Mouse (Mus musculus): Measurements from ENCODE around the gene Nicn1. TPM values are rescaled to one million over a fixed set of nuclear protein-coding genes. Genes with fewer than 3 reads are reported as not detected.
A peak's percentile ranks its signal among the peaks of the same experiment; 100 is the strongest.
"Not testable (repeated sequence)": the region's sequence is repeated elsewhere in the genome, so short reads cannot be mapped to it uniquely, and the experiment has no call there.

Gene Nicn1
- polyA plus RNA-seq, 1 experiment from 2014 or later: 137 TPM

- peak overlapping the region; percentile 93 for H3K27ac ChIP-seq
- WGBS: under 1% methylated on average over 62 of the region's 62 CpGs
Observed at GRCm38 (mm10) chr9:108263131-108263681, 27.0 kb upstream of the Nicn1 start.

DNA sequence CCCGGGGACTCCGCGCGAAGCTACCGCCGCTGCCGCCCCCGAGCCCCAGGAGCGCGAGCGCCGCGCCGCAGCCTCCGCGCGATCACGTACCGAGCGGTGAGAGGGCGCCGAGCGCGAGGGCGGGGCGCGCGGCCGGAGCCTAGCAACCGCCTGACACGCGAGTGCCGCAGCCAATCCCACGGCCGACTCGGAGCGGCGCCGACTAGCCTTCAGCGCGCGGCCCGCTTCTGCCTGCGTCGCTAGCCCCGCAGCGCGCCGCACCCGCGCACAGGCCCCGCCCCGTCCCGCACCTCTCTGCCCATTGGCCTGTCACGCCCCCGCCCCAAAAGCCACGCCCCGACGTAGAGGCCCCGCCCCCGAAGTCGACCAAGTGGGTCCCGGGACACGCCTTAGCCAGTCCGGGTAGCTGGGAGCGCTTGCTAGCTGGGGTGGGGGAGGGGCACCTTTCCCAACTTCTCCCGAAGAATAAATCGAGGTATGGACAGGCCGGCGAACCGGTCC lies 26.5 kb upstream of the Nicn1 start, which contains the start of gene Dag1:
Dag1 (minus strand) TSS at position 269 of the 501 bp plus-strand sequence.
- H3K4me3 ChIP-seq (replicated peaks; ENCODE audit: low read length): peak within 1 kb of the TSS; percentile 92
- no peaks in the 10 kb centered on the region for H3K9me3 ChIP-seq (ENCODE audit: control insufficient read depth, low read length)
- peaks cover 21% of the 10 kb centered on the region for H3K4me1 ChIP-seq (replicated peaks; ENCODE audit: control insufficient read depth, insufficient read depth, low read length)
- H3K27ac ChIP-seq: peak within 1 kb of the TSS; percentile 93
- peak within 1 kb of the TSS; percentile 75 for H3K4me2 ChIP-seq (replicated peaks)
- no peaks in the 10 kb centered on the region for H3K27me3 ChIP-seq (ENCODE audit: control insufficient read depth, insufficient read depth, low read length)
- peak; percentile 98 for ATAC-seq (ENCODE audit: low FRiP score)
- DNase-seq (ENCODE audit: low spot score): peak; percentile 92
- WGBS: under 1% methylated on average over 54 of the region's 71 CpGs
- peak within 1 kb of the TSS; percentile 82 for H3K9ac ChIP-seq
- no peaks in the 10 kb centered on the region for H3K36me3 ChIP-seq (replicated peaks; ENCODE audit: control insufficient read depth, insufficient read depth)

More at GRCm38 (mm10) chr9:108263131-108263681, 27.0 kb upstream of the Nicn1 start:
- peak overlapping the region; percentile 82 for H3K9ac ChIP-seq
- H3K27me3 ChIP-seq (ENCODE audit: control insufficient read depth, insufficient read depth, low read length): no peaks in the 10 kb centered on the region
- H3K4me3 ChIP-seq (replicated peaks; ENCODE audit: low read length): peak overlapping the region; percentile 92
- peak; percentile 33 for DNase-seq (ENCODE audit: low spot score)
- H3K9me3 ChIP-seq (ENCODE audit: control insufficient read depth, low read length): no peaks in the 10 kb centered on the region
- peak overlapping the region; percentile 75 for H3K4me2 ChIP-seq (replicated peaks)
- peak; percentile 61 for ATAC-seq (ENCODE audit: low FRiP score)
- H3K36me3 ChIP-seq (replicated peaks; ENCODE audit: control insufficient read depth, insufficient read depth): no peaks in the 10 kb centered on the region
- peaks cover 21% of the 10 kb centered on the region for H3K4me1 ChIP-seq (replicated peaks; ENCODE audit: control insufficient read depth, insufficient read depth, low read length)

DNA sequence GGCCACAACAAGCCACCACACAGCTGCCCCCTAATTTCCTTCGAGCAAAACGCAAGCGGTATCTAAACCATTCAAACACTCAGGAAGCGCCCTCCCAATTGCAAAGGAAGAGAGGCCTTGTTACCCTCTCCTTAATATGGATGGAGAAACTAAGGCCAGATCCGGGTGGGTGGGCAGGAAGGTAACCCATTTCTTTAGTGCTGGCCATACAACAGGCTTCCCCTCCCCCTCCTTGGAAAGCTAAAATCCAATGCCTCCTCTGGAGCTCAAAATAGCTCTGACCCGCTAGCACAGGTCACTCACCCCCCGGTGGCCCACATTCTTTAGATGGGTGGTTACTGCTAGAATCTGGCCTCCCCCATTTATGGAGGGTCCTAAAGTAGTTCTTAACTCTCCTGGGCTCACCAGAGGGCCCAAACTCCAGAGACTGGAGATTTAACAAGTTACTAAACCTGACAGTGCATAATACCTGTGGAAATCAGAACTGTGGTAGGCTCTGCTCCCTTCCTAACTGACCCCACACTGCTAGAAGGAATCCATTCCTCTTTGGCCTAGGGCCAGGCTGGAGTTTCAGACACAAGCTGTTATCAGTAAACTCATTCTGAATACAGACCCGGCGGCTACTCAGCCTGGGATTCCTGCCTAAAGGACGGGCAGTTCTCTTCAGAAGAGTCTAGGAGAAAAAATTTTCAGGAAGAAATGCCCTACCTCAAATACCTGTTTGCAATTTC lies 25.9 kb upstream of the Nicn1 start:
- H3K4me1 ChIP-seq (replicated peaks; ENCODE audit: control insufficient read depth, insufficient read depth, low read length): peaks cover 21% of the 10 kb centered on the region
- DNase-seq (ENCODE audit: low spot score) (no peak), ATAC-seq (ENCODE audit: low FRiP score) (no peak)
- H3K9me3 ChIP-seq (ENCODE audit: control insufficient read depth, low read length): no peaks in the 10 kb centered on the region
- peak overlapping the region; percentile 75 for H3K4me2 ChIP-seq (replicated peaks)
- H3K9ac ChIP-seq: peak overlapping the region; percentile 31; the same call in 1 of the 2 replicates
- WGBS: 15% methylated on average over 10 of the region's 10 CpGs
- peak overlapping the region; percentile 58 for H3K27ac ChIP-seq
- peak overlapping the region; percentile 92 for H3K4me3 ChIP-seq (replicated peaks; ENCODE audit: low read length)
- H3K27me3 ChIP-seq (ENCODE audit: control insufficient read depth, insufficient read depth, low read length): no peaks in the 10 kb centered on the region
- H3K36me3 ChIP-seq (replicated peaks; ENCODE audit: control insufficient read depth, insufficient read depth): no peaks in the 10 kb centered on the region

- Histone ChIP-seq H3K36me3 (replicated peaks; ENCODE audit: control insufficient read depth, insufficient read depth) (no peaks in the 10 kb centered on the region), H3K27me3 (ENCODE audit: control insufficient read depth, insufficient read depth, low read length) (no peaks in the 10 kb centered on the region), H3K9me3 (ENCODE audit: control insufficient read depth, low read length) (no peaks in the 10 kb centered on the region), H3K4me2 (replicated peaks) (no peak overlapping the region), H3K4me3 (replicated peaks; ENCODE audit: low read length) (no peak overlapping the region), H3K4me1 (replicated peaks; ENCODE audit: control insufficient read depth, insufficient read depth, low read length) (peaks cover 20% of the 10 kb centered on the region), H3K9ac (no peak overlapping the region), H3K27ac (no peak overlapping the region)
- no peak for ATAC-seq (ENCODE audit: low FRiP score)
- WGBS: 69% methylated on average over 9 of the region's 10 CpGs
- DNase-seq (ENCODE audit: low spot score): no peak
Observed at GRCm38 (mm10) chr9:108266261-108266935, 23.8 kb upstream of the Nicn1 start.

GRCm38 (mm10) chr9:108267691-108268090 lies 22.5 kb upstream of the Nicn1 start:
- Histone ChIP-seq H3K9me3 (ENCODE audit: control insufficient read depth, low read length) (no peaks in the 10 kb centered on the region), H3K4me3 (replicated peaks; ENCODE audit: low read length) (no peak overlapping the region)
- ATAC-seq (ENCODE audit: low FRiP score): no peak

GRCm38 (mm10) chr9:108268701-108269100 lies 21.5 kb upstream of the Nicn1 start:
- DNase-seq (ENCODE audit: low spot score); H3K4me1 ChIP-seq (replicated peaks; ENCODE audit: control insufficient read depth, insufficient read depth, low read length); H3K36me3 ChIP-seq (replicated peaks; ENCODE audit: control insufficient read depth, insufficient read depth); H3K4me3 ChIP-seq (replicated peaks; ENCODE audit: low read length); H3K4me2 ChIP-seq (replicated peaks); H3K9ac ChIP-seq; H3K9me3 ChIP-seq (ENCODE audit: control insufficient read depth, low read length); ATAC-seq (ENCODE audit: low FRiP score); H3K27ac ChIP-seq; H3K27me3 ChIP-seq (ENCODE audit: control insufficient read depth, insufficient read depth, low read length): not testable (repeated sequence)
- 81% methylated on average over 6 of the region's 7 CpGs for WGBS

More at GRCm38 (mm10) chr9:108267691-108268090, 22.5 kb upstream of the Nicn1 start:
- no peak overlapping the region for H3K27ac ChIP-seq
- no peak overlapping the region for H3K4me2 ChIP-seq (replicated peaks)
- H3K27me3 ChIP-seq (ENCODE audit: control insufficient read depth, insufficient read depth, low read length): no peaks in the 10 kb centered on the region
- 84% methylated on average over 7 of the region's 7 CpGs for WGBS
- no peak for DNase-seq (ENCODE audit: low spot score)
- H3K36me3 ChIP-seq (replicated peaks; ENCODE audit: control insufficient read depth, insufficient read depth): no peaks in the 10 kb centered on the region
- H3K9ac ChIP-seq: no peak overlapping the region
- H3K4me1 ChIP-seq (replicated peaks; ENCODE audit: control insufficient read depth, insufficient read depth, low read length): peaks cover 7% of the 10 kb centered on the region

- no peaks in the 10 kb centered on the region for H3K4me1 ChIP-seq (replicated peaks; ENCODE audit: control insufficient read depth, insufficient read depth, low read length)
- H3K27ac ChIP-seq: no peak overlapping the region
- DNase-seq (ENCODE audit: low spot score) (no peak), ATAC-seq (ENCODE audit: low FRiP score) (no peak)
- no peak overlapping the region for H3K4me2 ChIP-seq (replicated peaks)
- no peaks in the 10 kb centered on the region for H3K36me3 ChIP-seq (replicated peaks; ENCODE audit: control insufficient read depth, insufficient read depth)
- H3K9me3 ChIP-seq (ENCODE audit: control insufficient read depth, low read length): no peaks in the 10 kb centered on the region
- no peak overlapping the region for H3K4me3 ChIP-seq (replicated peaks; ENCODE audit: low read length)
- H3K27me3 ChIP-seq (ENCODE audit: control insufficient read depth, insufficient read depth, low read length): no peaks in the 10 kb centered on the region
- 62% methylated on average over 2 of the region's 2 CpGs for WGBS
- H3K9ac ChIP-seq: no peak overlapping the region
Observed at GRCm38 (mm10) chr9:108271941-108272340, 18.3 kb upstream of the Nicn1 start.

GRCm38 (mm10) chr9:108272691-108273090 lies 17.5 kb upstream of the Nicn1 start:
- no peak for ATAC-seq (ENCODE audit: low FRiP score)
- 82% methylated on average over 5 of the region's 5 CpGs for WGBS
- no peak overlapping the region for H3K4me2 ChIP-seq (replicated peaks)

GRCm38 (mm10) chr9:108273485-108273884 lies 16.7 kb upstream of the Nicn1 start:
- Histone ChIP-seq H3K4me1 (replicated peaks; ENCODE audit: control insufficient read depth, insufficient read depth, low read length) (no peaks in the 10 kb centered on the region), H3K36me3 (replicated peaks; ENCODE audit: control insufficient read depth, insufficient read depth) (no peaks in the 10 kb centered on the region)
- 74% methylated on average over 4 of the region's 4 CpGs for WGBS

More at GRCm38 (mm10) chr9:108272691-108273090, 17.5 kb upstream of the Nicn1 start:
- DNase-seq (ENCODE audit: low spot score): no peak
- Histone ChIP-seq H3K4me3 (replicated peaks; ENCODE audit: low read length) (no peak overlapping the region), H3K9ac (no peak overlapping the region), H3K9me3 (ENCODE audit: control insufficient read depth, low read length) (no peaks in the 10 kb centered on the region), H3K27ac (no peak overlapping the region), H3K36me3 (replicated peaks; ENCODE audit: control insufficient read depth, insufficient read depth) (no peaks in the 10 kb centered on the region), H3K4me1 (replicated peaks; ENCODE audit: control insufficient read depth, insufficient read depth, low read length) (no peaks in the 10 kb centered on the region), H3K27me3 (ENCODE audit: control insufficient read depth, insufficient read depth, low read length) (no peaks in the 10 kb centered on the region)

More at GRCm38 (mm10) chr9:108273485-108273884, 16.7 kb upstream of the Nicn1 start:
- no peak overlapping the region for H3K9ac ChIP-seq
- no peak overlapping the region for H3K4me3 ChIP-seq (replicated peaks; ENCODE audit: low read length)
- H3K27me3 ChIP-seq (ENCODE audit: control insufficient read depth, insufficient read depth, low read length): no peaks in the 10 kb centered on the region
- no peak overlapping the region for H3K4me2 ChIP-seq (replicated peaks)
- DNase-seq (ENCODE audit: low spot score) (no peak), ATAC-seq (ENCODE audit: low FRiP score) (no peak)
- H3K9me3 ChIP-seq (ENCODE audit: control insufficient read depth, low read length): no peaks in the 10 kb centered on the region
- no peak overlapping the region for H3K27ac ChIP-seq
